Mouse (Mus musculus) intestine, embryonic 14.5 days (tissue): ENCODE results near the gene AY074887. TPM values are rescaled to one million over a fixed set of nuclear protein-coding genes. Genes with fewer than 3 reads are reported as not detected.
A peak's percentile ranks its signal among the peaks of the same experiment; 100 is the strongest.
"Not testable (repeated sequence)": the region's sequence is repeated elsewhere in the genome, so short reads cannot be mapped to it uniquely, and the experiment has no call there.

Experiments used
- ATAC-seq: fragments of 200-750 bp; cut with Nextera tagmentation; replicated peaks from 2 replicates; pipeline ENCODE4 v1.8.0; 2017; ENCODE audit warnings: low read depth, moderate number of reproducible peaks, moderate TSS enrichment, moderate library complexity; ENCODE audit not compliant: low FRiP score, low TSS enrichment
- DNase-seq: peaks from one replicate; pipeline ENCODE4 v3.0.0-alpha.2; 2018; ENCODE audit warnings: low spot score
- H3K27ac ChIP-seq: fragments of 300-500 bp; sonication (generic); 2 replicates; pipeline ENCODE4 v1.5.1; 2014; ENCODE audit warnings: low read depth, mild to moderate bottlenecking, control low read depth
- H3K27me3 ChIP-seq: fragments of 300-500 bp; sonication (generic); replicated peaks from 2 replicates; pipeline ENCODE4 v1.6.1; 2014; ENCODE audit warnings: low read length, control low read depth; ENCODE audit not compliant: control insufficient read depth, insufficient read depth
- H3K36me3 ChIP-seq: fragments of 300-500 bp; sonication (generic); 2 replicates; pipeline ENCODE4 v1.6.1; 2014; ENCODE audit warnings: low read length, control low read depth; ENCODE audit not compliant: control insufficient read depth, insufficient read depth
- H3K4me1 ChIP-seq: fragments of 300-500 bp; sonication (generic); replicated peaks from 2 replicates; pipeline ENCODE4 v1.6.1; 2014; ENCODE audit warnings: low read length, control low read depth, mixed read lengths; ENCODE audit not compliant: control insufficient read depth, insufficient read depth
- H3K4me2 ChIP-seq: fragments of 300-500 bp; sonication (generic); 2 replicates; pipeline ENCODE4 v1.6.1; 2014; ENCODE audit warnings: low read length
- H3K4me3 ChIP-seq: fragments of 300-500 bp; sonication (generic); 2 replicates; pipeline ENCODE4 v1.5.1; 2014; ENCODE audit warnings: low read depth, low read length, control low read depth, mixed read lengths
- H3K9ac ChIP-seq: fragments of 300-500 bp; sonication (generic); 2 replicates; pipeline ENCODE4 v1.6.1; 2014; ENCODE audit warnings: mild to moderate bottlenecking, low read length
- H3K9me3 ChIP-seq: fragments of 300-500 bp; sonication (generic); 2 replicates; pipeline ENCODE4 v1.6.1; 2016; ENCODE audit warnings: low read length, control low read depth; ENCODE audit not compliant: control insufficient read depth
- WGBS: fragments of 180-500 bp; shearing (Covaris S2); extraction: QIAGEN DNeasy Blood & Tissue Kit; methylation state at CpG from one replicate; pipeline ENCODE4 v1.1.7; 2014; 5-methylcytosine and 5-hydroxymethylcytosine counted together
- polyA plus RNA-seq: library from polyadenylated mRNA; unstranded; fragments of >200 nt; fragmentation: Nextera tagmentation; extraction: Ambion mirVana; gene quantifications from 2 replicates; pipeline ENCODE4 v1.2.1, GENCODE M21; 2014

AY074887 gene
- polyA plus RNA-seq, 1 experiment from 2014 or later = 1.6 TPM

DNA sequence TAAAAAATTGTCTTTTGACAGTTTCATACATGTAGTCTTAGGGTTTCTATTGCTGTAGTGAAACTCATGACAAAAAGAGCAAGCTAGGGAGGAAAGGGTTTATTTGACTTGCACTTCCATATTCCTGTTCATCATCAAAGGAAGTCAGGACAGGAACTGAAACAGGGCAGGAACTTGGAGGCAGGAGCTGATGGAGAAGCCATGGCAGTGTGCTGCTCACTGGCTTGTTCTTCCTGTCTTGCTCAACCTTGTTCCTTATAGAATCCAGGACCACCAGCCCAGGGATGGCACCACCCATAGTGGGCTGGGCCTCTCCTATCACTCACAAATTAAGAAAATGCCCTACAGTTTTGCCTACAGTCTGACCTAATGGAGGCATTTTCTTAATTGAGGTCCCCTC, 12.9 kb upstream of the AY074887 start:
- no peaks in the 10 kb centered on the region for H3K4me1 ChIP-seq
- no peak overlapping the region for H3K27ac ChIP-seq
- ATAC-seq (no peak), DNase-seq (no peak)
- H3K4me2 ChIP-seq = no peak overlapping the region
- H3K4me3 ChIP-seq = no peak overlapping the region
- H3K27me3 ChIP-seq = no peaks in the 10 kb centered on the region
- H3K9ac ChIP-seq = no peak overlapping the region
- H3K36me3 ChIP-seq = peaks cover 10% of the 10 kb centered on the region
- no peaks in the 10 kb centered on the region for H3K9me3 ChIP-seq

DNA sequence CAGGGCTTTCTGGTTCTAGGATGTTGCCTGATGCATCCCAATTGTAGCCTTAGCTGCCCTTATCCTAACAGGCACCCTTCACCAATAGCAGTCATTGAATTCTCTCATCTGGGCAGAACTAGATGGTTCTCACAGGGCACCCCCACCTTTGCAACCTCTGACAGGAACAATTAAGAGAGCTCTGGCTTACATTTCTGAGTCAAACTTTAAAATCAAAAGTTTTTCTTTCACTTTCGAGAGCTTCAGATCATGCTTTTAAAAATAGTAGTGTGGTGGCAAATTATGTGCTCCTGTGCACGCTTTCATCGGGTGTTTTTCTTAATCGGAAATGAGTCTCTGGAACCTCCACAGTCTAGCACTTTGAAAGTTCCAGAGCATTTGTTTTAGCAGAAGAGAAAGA, 10.3 kb upstream of the AY074887 start:
- Histone ChIP-seq H3K9me3 (no peaks in the 10 kb centered on the region), H3K36me3 (peaks cover 36% of the 10 kb centered on the region), H3K27me3 (no peaks in the 10 kb centered on the region), H3K9ac (no peak overlapping the region), H3K4me3 (no peak overlapping the region), H3K27ac (no peak overlapping the region), H3K4me2 (no peak overlapping the region), H3K4me1 (no peaks in the 10 kb centered on the region)
- 91% methylated on average over 4 of the region's 4 CpGs for WGBS
- DNase-seq (no peak), ATAC-seq (no peak)

DNA sequence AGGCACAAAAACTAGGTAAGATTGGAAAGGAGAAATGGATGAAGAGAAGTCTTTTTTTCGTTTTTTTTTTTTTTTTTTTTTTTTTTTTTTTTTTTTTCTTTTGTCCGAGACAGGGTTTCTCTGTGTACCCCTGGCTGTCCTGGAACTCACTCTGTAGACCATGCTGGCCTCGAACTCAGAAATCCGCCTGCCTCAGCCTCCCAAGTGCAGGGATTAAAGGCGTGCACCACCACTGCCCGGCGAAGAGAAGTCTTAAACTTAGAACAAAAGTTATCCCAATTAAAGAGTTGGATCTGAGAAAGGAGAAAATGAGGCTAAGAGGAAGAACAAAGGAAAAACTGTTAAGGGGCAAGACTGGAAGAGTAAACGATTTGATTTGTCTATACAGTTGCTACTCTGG, 636 bp downstream of the AY074887 start:
- Histone ChIP-seq H3K4me1 (peaks cover 12% of the 10 kb centered on the region), H3K36me3 (peaks cover 31% of the 10 kb centered on the region), H3K4me3 (peak overlapping the region; percentile 83), H3K4me2 (peak overlapping the region; percentile 90), H3K9ac (peak overlapping the region; percentile 79), H3K27ac (peak overlapping the region; percentile 91)
- peak; percentile 16; the same call in 1 of the 2 replicates for ATAC-seq
- not testable (repeated sequence) for H3K27me3 ChIP-seq, DNase-seq, H3K9me3 ChIP-seq
- WGBS = 50% methylated on average over 8 of the region's 8 CpGs

DNA sequence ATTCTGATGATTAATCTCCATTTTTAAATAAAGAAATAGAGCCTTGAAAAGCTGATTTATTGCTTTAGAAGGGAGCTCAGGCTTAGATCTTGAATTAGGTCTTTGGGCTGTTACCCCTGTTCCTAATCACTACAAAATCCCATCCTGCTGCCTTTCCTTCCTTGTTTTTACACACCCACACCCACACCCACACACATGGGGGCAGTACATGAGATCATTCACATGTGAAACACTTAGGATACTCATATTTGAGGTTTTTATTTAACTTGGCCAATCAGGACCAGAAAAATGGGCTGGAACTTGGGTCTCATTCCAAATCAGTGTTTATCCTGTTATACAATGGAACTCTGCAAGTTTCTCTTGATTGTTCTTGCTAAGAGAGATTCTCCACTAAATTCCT, 1.3 kb downstream of the AY074887 start:
- H3K27me3 ChIP-seq = no peaks in the 10 kb centered on the region
- H3K36me3 ChIP-seq = peaks cover 24% of the 10 kb centered on the region
- no peak overlapping the region for H3K4me3 ChIP-seq
- ATAC-seq (no peak), DNase-seq (no peak)
- H3K9me3 ChIP-seq = no peaks in the 10 kb centered on the region
- peaks cover 12% of the 10 kb centered on the region for H3K4me1 ChIP-seq
- H3K9ac ChIP-seq = no peak overlapping the region
- H3K27ac ChIP-seq = no peak overlapping the region
- no peak overlapping the region for H3K4me2 ChIP-seq

DNA sequence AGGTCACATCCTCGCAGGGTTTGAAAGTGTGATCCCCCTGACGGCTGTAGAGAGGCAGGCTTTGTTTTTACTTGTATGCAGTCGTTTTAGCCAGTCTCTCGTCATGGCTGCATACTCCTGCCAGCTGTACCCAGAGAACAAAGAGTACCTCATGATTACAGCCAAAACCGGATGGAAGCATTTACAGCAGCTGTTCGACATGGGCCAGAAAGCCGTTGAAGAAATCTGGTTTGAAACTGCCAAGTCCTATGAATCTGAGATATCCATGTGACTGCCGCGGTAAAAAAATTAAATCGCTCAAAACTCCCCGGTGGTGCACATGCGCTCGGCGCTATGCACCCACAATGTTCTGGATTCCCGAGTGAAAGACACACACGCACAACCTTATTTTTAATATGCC, 4.5 kb downstream of the AY074887 start:
- H3K27me3 ChIP-seq = no peaks in the 10 kb centered on the region
- no peak overlapping the region for H3K27ac ChIP-seq
- WGBS = 73% methylated on average over 16 of the region's 16 CpGs
- H3K4me3 ChIP-seq = no peak overlapping the region
- DNase-seq (no peak), ATAC-seq (no peak)
- H3K36me3 ChIP-seq = no peaks in the 10 kb centered on the region
- H3K4me1 ChIP-seq = peaks cover under 1% of the 10 kb centered on the region
- no peaks in the 10 kb centered on the region for H3K9me3 ChIP-seq
- no peak overlapping the region for H3K4me2 ChIP-seq
- no peak overlapping the region for H3K9ac ChIP-seq

DNA sequence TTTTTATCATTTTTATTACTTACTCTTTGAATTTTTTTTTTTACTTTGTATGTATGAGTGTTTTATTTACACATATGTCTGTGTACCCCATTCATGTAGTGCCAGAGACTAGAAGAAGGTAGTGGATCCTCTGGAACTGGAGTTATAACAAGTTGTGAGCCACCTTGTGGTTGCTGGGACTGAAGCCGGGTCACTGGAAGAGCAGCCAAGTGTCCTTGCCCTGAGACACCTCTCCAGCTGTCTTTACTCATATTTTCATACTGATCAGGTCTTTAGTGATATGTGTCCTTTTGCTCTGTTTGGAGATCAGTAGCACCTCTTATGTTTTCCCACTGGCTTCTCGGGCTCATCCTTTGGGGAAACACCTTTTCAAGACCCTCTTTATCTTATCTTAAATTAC, 6.3 kb downstream of the AY074887 start:
- Histone ChIP-seq H3K4me3 (no peak overlapping the region), H3K27me3 (no peaks in the 10 kb centered on the region), H3K9ac (no peak overlapping the region), H3K9me3 (no peaks in the 10 kb centered on the region), H3K27ac (no peak overlapping the region), H3K4me2 (no peak overlapping the region), H3K4me1 (no peaks in the 10 kb centered on the region), H3K36me3 (no peaks in the 10 kb centered on the region)
- WGBS = 71% methylated on average over 2 of the region's 2 CpGs
- DNase-seq (no peak), ATAC-seq (no peak)

DNA sequence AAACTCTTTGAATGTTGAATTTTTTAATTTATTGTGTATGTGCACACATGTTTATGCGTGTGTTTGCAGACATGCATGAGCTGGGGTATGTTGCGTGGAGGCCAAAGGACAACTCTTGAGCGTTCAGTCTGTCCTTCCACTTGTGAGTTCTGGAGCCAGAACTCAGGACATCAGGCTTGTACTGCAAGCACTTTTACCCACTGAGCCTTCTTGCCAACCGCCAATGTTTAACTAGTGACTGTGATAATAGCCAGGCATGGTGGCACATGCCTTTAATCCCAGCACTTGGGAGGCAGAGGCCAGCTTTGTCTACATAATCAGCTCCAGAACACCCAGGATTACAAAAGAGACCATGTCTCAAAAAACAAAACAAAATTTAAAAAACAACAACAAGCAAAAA, 8.7 kb downstream of the AY074887 start:
- DNase-seq = no peak
- WGBS = 86% methylated on average over 4 of the region's 4 CpGs
- H3K4me1 ChIP-seq = no peaks in the 10 kb centered on the region

DNA sequence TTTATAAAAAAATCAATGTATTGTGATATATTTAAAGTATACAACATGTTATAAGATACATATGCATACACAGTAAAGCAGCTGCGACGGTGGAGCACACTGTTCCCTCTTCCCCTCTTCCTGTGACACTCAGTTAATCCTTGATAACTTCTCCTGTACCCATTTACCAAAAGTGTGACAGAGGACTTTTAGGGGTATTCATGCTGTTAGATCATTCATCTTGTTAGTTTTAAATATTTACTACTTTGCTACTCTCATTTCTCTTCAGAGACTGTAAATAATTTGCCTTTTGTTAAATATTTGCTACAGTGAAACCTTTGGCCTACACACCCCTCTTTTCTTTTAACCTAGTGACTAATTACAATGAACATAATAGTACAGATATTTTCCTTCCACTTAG, 18.4 kb downstream of the AY074887 start:
- Histone ChIP-seq H3K4me2 (no peak overlapping the region), H3K27me3 (no peaks in the 10 kb centered on the region), H3K4me1 (no peaks in the 10 kb centered on the region), H3K27ac (no peak overlapping the region), H3K36me3 (no peaks in the 10 kb centered on the region), H3K9me3 (no peaks in the 10 kb centered on the region), H3K4me3 (no peak overlapping the region), H3K9ac (no peak overlapping the region)
- no peak for DNase-seq
- ATAC-seq = no peak
- WGBS = 57% methylated on average over 2 of the region's 2 CpGs

More for the DNA sequence above, 8.7 kb downstream of the AY074887 start:
- no peak for ATAC-seq
- Histone ChIP-seq H3K9me3 (no peaks in the 10 kb centered on the region), H3K4me2 (no peak overlapping the region), H3K9ac (no peak overlapping the region), H3K4me3 (no peak overlapping the region), H3K27ac (no peak overlapping the region), H3K27me3 (no peaks in the 10 kb centered on the region), H3K36me3 (no peaks in the 10 kb centered on the region)

DNA sequence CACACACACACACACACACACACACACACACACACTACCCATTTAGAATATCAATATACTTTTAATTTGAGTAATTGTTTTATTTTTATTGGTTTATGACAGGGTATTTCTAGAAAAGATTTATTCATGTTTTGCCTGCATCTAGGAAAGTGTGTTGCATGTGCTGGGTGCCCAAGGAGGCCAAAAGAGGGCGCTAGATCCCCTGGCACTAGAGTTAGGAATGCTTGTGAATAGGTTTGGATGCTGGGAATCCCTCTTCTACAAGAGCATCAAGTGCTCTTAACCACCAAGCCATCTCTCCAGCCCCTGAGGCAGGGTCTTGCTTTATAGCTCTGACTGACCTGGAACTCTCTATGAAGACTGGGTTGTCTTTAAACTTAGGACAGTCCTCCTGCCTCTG, 19.0 kb downstream of the AY074887 start:
- H3K27ac ChIP-seq = no peak overlapping the region
- H3K9me3 ChIP-seq = no peaks in the 10 kb centered on the region
- no peaks in the 10 kb centered on the region for H3K36me3 ChIP-seq
- no peak overlapping the region for H3K4me2 ChIP-seq
- no peaks in the 10 kb centered on the region for H3K27me3 ChIP-seq
- no peak overlapping the region for H3K9ac ChIP-seq
- no peaks in the 10 kb centered on the region for H3K4me1 ChIP-seq
- WGBS = 0% methylated on average over 1 of the region's 1 CpGs
- no peak for ATAC-seq
- no peak overlapping the region for H3K4me3 ChIP-seq
- DNase-seq = no peak
